Mouse (Mus musculus): ENCODE results near the gene Tlr12. TPM values are rescaled to one million over a fixed set of nuclear protein-coding genes. Genes with fewer than 3 reads are reported as not detected.

Gene Tlr12
- polyA plus RNA-seq, 1 experiment from 2014 or later, result not detected

DNA sequence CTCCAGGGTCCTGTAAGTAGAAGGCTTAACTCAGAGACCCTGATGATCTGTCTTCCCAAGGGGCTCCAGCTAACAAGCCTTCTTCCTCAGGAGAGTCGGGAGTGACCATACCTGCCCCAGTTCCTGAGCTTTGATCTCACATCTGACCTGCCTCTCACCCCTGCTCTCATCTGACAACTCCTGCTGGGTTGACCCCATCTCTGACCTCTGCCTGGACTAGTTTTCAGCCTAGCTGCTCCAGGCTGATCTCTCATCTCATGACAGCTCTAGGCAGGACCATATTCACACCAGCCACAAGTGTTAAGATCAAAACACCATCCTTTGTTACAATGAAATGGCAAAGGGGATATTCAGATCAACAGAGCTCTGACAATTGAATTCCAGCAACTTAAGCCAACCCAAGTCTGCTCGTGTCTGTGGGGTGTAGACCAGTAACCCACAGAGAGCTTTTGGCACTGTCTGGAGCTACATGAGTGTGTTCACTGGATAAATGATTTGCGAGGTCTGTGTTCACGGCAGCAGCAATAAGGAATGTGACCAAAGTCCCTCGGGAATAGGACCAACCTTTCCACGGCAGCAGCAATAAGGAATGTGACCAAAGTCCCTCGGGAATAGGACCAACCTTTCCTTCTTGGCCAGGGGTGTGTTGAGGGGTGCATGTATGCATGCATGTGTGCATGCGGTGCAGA, 30.3 kb upstream of the Tlr12 start:
- ChIA-PET POLR2A (no interaction called here), CTCF (no interaction called here)
- no peak for ATAC-seq
- in situ Hi-C loops (cut with MboI; ENCODE audit: low pct_unique_long_range_greater_than_20kb), result no loop called here
- no peaks in the 10 kb centered on the region for H3K27me3 ChIP-seq
- no peak for TF ChIP-seq CTCF (IDR thresholded peaks at IDR 0.05)
- DNase-seq (ENCODE audit: low read depth, low spot score), result no peak

- ATAC-seq (no peak), DNase-seq (ENCODE audit: low read depth, low spot score) (no peak)
- CTCF ChIA-PET, result interaction anchor here (1.3 kb wide), 1 partner anchor 9 kb away, joined by 3 read pairs; no protein-coding TSS in a partner anchor
- in situ Hi-C loops (cut with MboI; ENCODE audit: low pct_unique_long_range_greater_than_20kb), result no loop called here
- no peaks in the 10 kb centered on the region for H3K27me3 ChIP-seq
- POLR2A ChIA-PET, result no interaction called here
- no peak for TF ChIP-seq CTCF (IDR thresholded peaks at IDR 0.05)
Observed at GRCm38 (mm10) chr4:128646762-128647161, 28.3 kb upstream of the Tlr12 start.

DNA sequence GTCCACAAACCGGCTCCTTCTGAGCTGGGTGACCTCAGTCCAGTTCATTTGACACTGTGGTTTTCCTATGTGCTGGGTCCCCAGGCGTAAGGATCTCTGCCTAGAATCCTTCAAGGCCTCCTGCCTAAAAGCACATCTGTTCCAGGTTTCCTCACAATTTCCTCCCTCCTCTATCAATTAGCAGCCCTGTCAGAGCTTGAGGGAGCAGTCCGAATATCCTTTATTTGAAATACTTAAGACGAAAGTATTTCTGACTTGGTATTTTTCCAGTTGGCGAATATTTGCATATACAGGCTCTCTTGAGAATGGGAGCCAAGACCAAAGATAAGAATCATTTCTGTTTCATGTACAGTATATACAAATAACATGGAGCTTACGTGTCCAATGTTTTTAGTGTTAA, 27.5 kb upstream of the Tlr12 start:
- no peak for TF ChIP-seq CTCF (IDR thresholded peaks at IDR 0.05)
- POLR2A ChIA-PET, result no interaction called here
- CTCF ChIA-PET, result interaction anchor here (1.3 kb wide), 1 partner anchor 8 kb away, joined by 3 read pairs; no protein-coding TSS in a partner anchor
- in situ Hi-C loops (cut with MboI; ENCODE audit: low pct_unique_long_range_greater_than_20kb), result no loop called here
- H3K27me3 ChIP-seq, result no peaks in the 10 kb centered on the region
- no peak for ATAC-seq
- no peak for DNase-seq (ENCODE audit: low read depth, low spot score)

DNA sequence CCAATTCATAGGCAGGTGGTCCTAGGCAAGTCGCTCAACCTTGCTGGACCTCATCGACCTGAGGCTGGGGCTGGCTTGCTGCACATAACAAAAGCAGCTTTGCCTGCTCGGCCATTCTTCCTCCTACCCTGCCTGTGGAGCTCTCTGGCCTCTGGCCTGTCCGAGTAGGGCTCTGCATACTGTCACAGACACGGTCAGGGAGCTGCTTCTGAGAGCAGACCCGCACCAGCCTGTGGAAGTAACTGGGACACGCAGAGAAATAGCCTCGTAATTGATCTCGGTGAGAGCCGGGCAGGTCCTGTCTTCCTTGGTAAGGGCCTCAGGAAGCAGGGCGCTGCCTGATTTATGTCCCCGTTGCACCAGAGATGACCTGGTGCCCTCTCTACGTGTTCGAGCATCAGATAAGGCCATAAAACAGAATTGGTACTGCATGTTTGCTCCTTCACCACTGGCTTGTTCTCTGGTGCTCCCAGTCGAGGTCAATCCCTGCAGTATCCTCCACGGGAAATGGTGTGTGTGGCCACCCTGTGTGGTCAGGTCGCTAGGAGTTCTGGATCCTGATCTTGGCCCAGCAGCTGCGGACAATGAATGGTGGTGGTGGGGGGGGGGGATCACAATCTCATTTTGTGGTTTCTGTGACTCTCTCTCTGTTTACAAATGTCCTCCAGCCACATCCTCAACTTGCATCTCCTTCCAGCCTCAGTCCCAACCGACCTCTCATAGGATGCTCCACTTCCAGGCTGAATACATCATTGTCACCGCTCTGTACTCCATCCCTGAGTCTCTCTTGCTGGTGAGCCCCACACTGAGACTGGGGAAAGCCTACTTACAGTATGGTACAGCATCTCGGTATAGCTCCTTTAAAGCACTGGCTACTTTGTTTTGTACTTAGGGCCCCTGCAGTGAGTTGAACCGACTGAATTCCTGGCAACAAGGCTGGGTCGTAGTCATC, 23.6 kb upstream of the Tlr12 start:
- in situ Hi-C loops (cut with MboI; ENCODE audit: low pct_unique_long_range_greater_than_20kb), result no loop called here
- ChIA-PET CTCF (no interaction called here), POLR2A (no interaction called here)
- H3K27me3 ChIP-seq, result peaks cover under 1% of the 10 kb centered on the region
- TF ChIP-seq CTCF (IDR thresholded peaks at IDR 0.05), result no peak
- ATAC-seq (no peak), DNase-seq (ENCODE audit: low read depth, low spot score) (no peak)

DNA sequence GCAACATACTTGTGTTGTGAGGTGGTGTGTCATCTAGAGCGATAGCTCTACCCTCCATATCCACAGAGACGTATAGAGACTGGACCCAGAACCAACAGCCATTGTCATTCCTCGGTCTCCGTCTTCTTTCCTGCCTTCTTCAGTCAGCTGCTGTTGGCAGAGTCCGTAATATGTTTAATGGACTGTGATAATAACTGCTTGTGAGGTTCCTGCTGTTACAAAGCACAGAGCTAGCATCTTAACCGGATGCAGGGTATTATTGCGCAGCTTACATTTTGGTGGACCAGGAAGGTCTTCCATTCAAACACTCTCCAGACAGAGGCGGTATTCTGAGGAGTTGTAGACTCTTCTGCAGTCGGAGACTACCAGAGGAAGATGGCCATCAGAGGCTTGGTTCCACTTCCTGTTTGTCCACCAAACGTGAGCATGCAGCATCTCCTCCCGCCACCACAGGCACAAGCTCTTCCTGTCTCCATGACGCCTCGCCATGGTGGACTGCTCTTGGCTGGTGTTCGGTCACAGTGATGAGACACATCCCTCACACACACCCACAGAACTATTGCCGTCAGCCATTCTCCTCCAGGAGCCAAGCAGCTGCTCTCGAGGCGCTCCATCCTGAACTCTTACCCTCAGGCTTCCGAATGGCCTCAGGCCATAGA, 20.0 kb upstream of the Tlr12 start:
- TF ChIP-seq CTCF (IDR thresholded peaks at IDR 0.05), result no peak
- H3K27me3 ChIP-seq, result peaks cover 3% of the 10 kb centered on the region
- ATAC-seq, result no peak
- in situ Hi-C loops (cut with MboI; ENCODE audit: low pct_unique_long_range_greater_than_20kb), result no loop called here
- POLR2A ChIA-PET, result no interaction called here
- CTCF ChIA-PET, result interaction anchor here (1.3 kb wide), 1 partner anchor 8 kb away, joined by 3 read pairs; no protein-coding TSS in a partner anchor
- no peak for DNase-seq (ENCODE audit: low read depth, low spot score)

- ATAC-seq, result no peak
- H3K27me3 ChIP-seq, result peaks cover 3% of the 10 kb centered on the region
- no peak for TF ChIP-seq CTCF (IDR thresholded peaks at IDR 0.05)
- in situ Hi-C loops (cut with MboI; ENCODE audit: low pct_unique_long_range_greater_than_20kb), result no loop called here
- ChIA-PET CTCF (no interaction called here), POLR2A (no interaction called here)
- no peak for DNase-seq (ENCODE audit: low read depth, low spot score)
Observed at GRCm38 (mm10) chr4:128637250-128637649, 18.8 kb upstream of the Tlr12 start.

- TF ChIP-seq CTCF (IDR thresholded peaks at IDR 0.05), result no peak
- DNase-seq (ENCODE audit: low read depth, low spot score), result no peak
- POLR2A ChIA-PET, result no interaction called here
Observed at GRCm38 (mm10) chr4:128635894-128636585, 17.6 kb upstream of the Tlr12 start.

DNA sequence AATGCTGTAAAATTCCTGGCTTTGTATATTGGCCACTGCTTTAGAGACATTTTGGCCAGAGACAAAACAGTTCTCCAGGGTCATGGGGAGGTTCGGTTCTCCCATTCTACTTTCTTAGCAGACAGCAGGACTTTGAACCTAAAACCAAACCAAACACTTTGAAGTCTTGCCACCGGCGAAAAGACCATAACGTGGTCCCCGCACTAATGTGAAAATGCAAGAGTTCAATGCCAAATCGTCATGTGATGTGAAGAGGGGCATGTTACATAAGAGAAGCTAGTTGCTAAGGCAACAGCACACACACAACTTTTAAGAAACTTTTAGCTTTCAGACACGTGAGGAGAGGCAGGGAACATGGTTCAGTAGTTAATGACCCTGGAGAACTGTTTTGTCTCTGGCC, 17.0 kb upstream of the Tlr12 start:
- in situ Hi-C loops (cut with MboI; ENCODE audit: low pct_unique_long_range_greater_than_20kb), result no loop called here
- POLR2A ChIA-PET, result no interaction called here
- TF ChIP-seq CTCF (IDR thresholded peaks at IDR 0.05), result no peak
- H3K27me3 ChIP-seq, result peaks cover 3% of the 10 kb centered on the region
- DNase-seq (ENCODE audit: low read depth, low spot score) (no peak), ATAC-seq (no peak)
- CTCF ChIA-PET, result no interaction called here

More at GRCm38 (mm10) chr4:128635894-128636585, 17.6 kb upstream of the Tlr12 start:
- H3K27me3 ChIP-seq, result peaks cover 3% of the 10 kb centered on the region
- CTCF ChIA-PET, result no interaction called here
- in situ Hi-C loops (cut with MboI; ENCODE audit: low pct_unique_long_range_greater_than_20kb), result no loop called here
- no peak for ATAC-seq

DNA sequence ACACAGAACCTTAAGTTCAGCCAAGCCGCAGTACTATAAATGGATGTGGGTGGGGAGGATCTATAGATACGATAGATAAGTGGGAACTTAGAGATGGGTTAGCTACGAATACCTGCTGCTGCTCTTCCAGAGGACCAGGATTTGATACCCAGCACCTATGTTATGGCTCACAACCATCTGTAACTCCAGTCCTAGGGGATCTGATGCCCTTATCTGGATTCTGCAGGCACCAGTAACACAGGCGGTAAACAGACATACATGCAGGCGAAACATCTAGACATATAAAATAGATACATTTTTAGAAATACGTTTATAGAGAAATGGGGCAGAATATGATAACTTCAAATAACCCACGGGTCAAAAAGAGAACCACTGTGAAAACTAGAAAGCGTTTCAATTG, 2.7 kb upstream of the Tlr12 start:
- POLR2A ChIA-PET, result no interaction called here
- CTCF ChIA-PET, result interaction anchor here (1.0 kb wide), 1 partner anchor 9 kb away, joined by 4 read pairs; no protein-coding TSS in a partner anchor
- DNase-seq (ENCODE audit: low read depth, low spot score), result no peak
- no peak for ATAC-seq
- peaks cover 6% of the 10 kb centered on the region for H3K27me3 ChIP-seq
- in situ Hi-C loops (cut with MboI; ENCODE audit: low pct_unique_long_range_greater_than_20kb), result loop anchor here (10.0 to 25.0 kb wide), 2 partner anchors 74 to 491 kb away; partner anchors contain the start of genes Hpca and Tmem54
- no peak for TF ChIP-seq CTCF (IDR thresholded peaks at IDR 0.05)

DNA sequence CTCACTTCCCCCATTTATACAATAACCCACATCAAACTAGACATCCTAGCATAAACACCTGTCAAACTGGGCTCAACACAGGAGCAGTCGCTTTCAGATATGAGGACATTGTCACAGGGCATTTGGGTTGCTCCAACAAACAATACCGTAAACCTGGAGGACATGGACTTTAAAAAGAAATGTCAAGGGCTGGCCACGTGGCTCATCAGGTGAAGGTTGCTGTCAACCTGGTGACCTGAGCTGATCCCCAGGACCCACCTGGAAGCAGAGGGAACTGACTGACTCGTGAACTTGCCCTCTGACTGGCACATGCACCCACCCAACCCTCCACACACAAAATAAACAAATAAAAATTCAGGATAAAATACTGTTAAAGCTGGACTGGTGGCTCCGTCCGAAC, 2.2 kb upstream of the Tlr12 start:
- in situ Hi-C loops (cut with MboI; ENCODE audit: low pct_unique_long_range_greater_than_20kb), result loop anchor here (10.0 to 25.0 kb wide), 2 partner anchors 74 to 492 kb away; partner anchors contain the start of genes Hpca and Tmem54
- TF ChIP-seq CTCF (IDR thresholded peaks at IDR 0.05), result no peak
- H3K27me3 ChIP-seq, result peaks cover 6% of the 10 kb centered on the region
- DNase-seq (ENCODE audit: low read depth, low spot score), result no peak
- ChIA-PET CTCF (interaction anchor here (1.0 kb wide), 1 partner anchor 8 kb away, joined by 4 read pairs; no protein-coding TSS in a partner anchor), POLR2A (no interaction called here)
- no peak for ATAC-seq

All from Patski (cell line).